Mouse (Mus musculus) hindbrain, embryonic 14.5 days (tissue): ENCODE measurements at regions not wholly inside any gene's neighbourhood (a gene's known extent, or its start where the extent isn't known, plus 50 kb on each side); places are given as distances from the start of the nearest gene placed in this dataset.

ENCODE experiments used
- ATAC-seq: fragments of 200-750 bp; cut with Nextera tagmentation; 2 replicates; pipeline ENCODE4 v1.8.0; 2017; ENCODE audit warnings: moderate number of reproducible peaks, mild to moderate bottlenecking, moderate TSS enrichment, moderate library complexity; ENCODE audit not compliant: low FRiP score
- DNase-seq: peaks from one replicate; pipeline ENCODE4 v3.0.0-alpha.2; 2015; ENCODE audit warnings: low spot score
- H3K27ac ChIP-seq: fragments of 300-500 bp; sonication (generic); 2 replicates; pipeline ENCODE4 v1.5.1; 2014; ENCODE audit warnings: mild to moderate bottlenecking, moderate library complexity
- H3K27me3 ChIP-seq: fragments of 300-500 bp; sonication (generic); 2 replicates; pipeline ENCODE4 v1.6.1; 2014; ENCODE audit warnings: mild to moderate bottlenecking, low read length, mixed read lengths; ENCODE audit not compliant: control insufficient read depth, insufficient read depth
- H3K36me3 ChIP-seq: fragments of 300-500 bp; sonication (generic); replicated peaks from 2 replicates; pipeline ENCODE4 v1.6.1; 2014; ENCODE audit not compliant: control insufficient read depth, insufficient read depth
- H3K4me1 ChIP-seq: fragments of 300-500 bp; sonication (generic); replicated peaks from 2 replicates; pipeline ENCODE4 v1.6.1; 2014; ENCODE audit warnings: antibody characterized with exemption, low read length, mixed read lengths; ENCODE audit not compliant: control insufficient read depth, insufficient read depth
- H3K4me2 ChIP-seq: fragments of 300-500 bp; sonication (generic); replicated peaks from 2 replicates; pipeline ENCODE4 v1.6.1; 2014; ENCODE audit warnings: mild to moderate bottlenecking, moderate library complexity
- H3K4me3 ChIP-seq: fragments of 300-500 bp; sonication (generic); replicated peaks from 2 replicates; pipeline ENCODE4 v1.5.1; 2014; ENCODE audit warnings: mild to moderate bottlenecking, low read length
- H3K9ac ChIP-seq: fragments of 300-500 bp; sonication (generic); 2 replicates; pipeline ENCODE4 v1.6.1; 2014
- H3K9me3 ChIP-seq: fragments of 300-500 bp; sonication (generic); 2 replicates; pipeline ENCODE4 v1.6.1; 2016; ENCODE audit warnings: low read length; ENCODE audit not compliant: control insufficient read depth
- WGBS: fragments of 180-500 bp; shearing (Covaris S2); extraction: QIAGEN DNeasy Blood & Tissue Kit; methylation state at CpG from one replicate; pipeline ENCODE4 v1.1.7; 2014; 5-methylcytosine and 5-hydroxymethylcytosine counted together

- DNase-seq (peak; percentile 26), ATAC-seq (no peak; the same call in 1 of the 2 replicates)
Observed at GRCm38 (mm10) chr10:100200431-100200830, 135.0 kb upstream of the Gm4301 start.

DNA sequence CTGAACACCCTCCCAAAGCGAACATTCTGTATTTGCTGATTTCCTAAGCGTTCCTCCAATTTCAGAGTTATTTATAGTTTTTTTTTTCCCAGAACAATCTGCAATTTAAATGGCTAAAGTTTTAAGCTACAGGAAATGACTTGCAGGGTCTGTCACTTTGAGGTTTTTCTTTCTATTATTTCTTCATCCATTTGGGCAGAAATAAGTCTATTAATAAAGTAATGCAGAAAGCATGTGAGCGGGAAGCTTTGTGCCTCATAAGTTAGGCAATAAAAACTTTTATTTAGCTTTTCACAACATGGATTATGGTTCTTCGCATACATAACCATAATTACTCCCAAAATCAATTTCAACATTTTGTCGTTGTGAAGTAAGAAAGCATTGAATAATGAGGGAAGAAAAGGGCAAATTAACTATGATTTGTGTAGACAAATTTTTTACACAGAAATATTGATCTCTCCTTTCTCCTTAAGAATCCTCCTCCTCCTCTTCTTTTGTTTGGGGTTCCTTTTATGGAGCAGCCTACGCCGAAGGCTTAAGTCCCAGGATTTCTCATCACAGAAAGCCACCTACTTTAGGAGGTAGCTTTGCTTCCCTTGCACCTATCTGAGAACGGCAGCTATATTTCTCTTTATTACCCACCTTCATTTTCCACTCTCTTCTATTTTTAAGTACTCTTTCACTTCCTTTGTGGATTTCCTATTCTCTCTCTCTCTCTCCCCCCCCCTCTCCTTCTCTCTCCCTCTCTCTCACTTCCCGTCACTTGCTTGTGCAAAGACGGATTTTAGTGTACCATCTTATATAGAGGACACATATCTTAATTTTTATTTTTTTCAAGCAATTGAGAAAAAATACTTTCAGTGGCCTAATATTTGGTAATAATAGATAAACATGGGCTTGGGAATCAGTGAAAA, 128.6 kb upstream of the Gm4301 start:
- Histone ChIP-seq H3K4me3 (no peak overlapping the region), H3K9ac (no peak overlapping the region), H3K9me3 (no peaks in the 10 kb centered on the region), H3K27me3 (no peaks in the 10 kb centered on the region), H3K4me1 (no peaks in the 10 kb centered on the region), H3K4me2 (no peak overlapping the region), H3K36me3 (no peaks in the 10 kb centered on the region), H3K27ac (no peak overlapping the region)
- no peak for ATAC-seq
- 93% methylated on average over 10 of the region's 10 CpGs for WGBS
- DNase-seq: no peak

More at GRCm38 (mm10) chr10:100200431-100200830, 135.0 kb upstream of the Gm4301 start:
- no peak overlapping the region for H3K9ac ChIP-seq
- H3K27ac ChIP-seq: no peak overlapping the region
- H3K4me2 ChIP-seq: peak overlapping the region; percentile 28
- WGBS: 3% methylated on average over 8 of the region's 8 CpGs
- H3K27me3 ChIP-seq: no peaks in the 10 kb centered on the region
- no peaks in the 10 kb centered on the region for H3K9me3 ChIP-seq
- H3K36me3 ChIP-seq: no peaks in the 10 kb centered on the region
- H3K4me3 ChIP-seq: no peak overlapping the region
- H3K4me1 ChIP-seq: peaks cover 5% of the 10 kb centered on the region; the same call in 1 of the 2 replicates

DNA sequence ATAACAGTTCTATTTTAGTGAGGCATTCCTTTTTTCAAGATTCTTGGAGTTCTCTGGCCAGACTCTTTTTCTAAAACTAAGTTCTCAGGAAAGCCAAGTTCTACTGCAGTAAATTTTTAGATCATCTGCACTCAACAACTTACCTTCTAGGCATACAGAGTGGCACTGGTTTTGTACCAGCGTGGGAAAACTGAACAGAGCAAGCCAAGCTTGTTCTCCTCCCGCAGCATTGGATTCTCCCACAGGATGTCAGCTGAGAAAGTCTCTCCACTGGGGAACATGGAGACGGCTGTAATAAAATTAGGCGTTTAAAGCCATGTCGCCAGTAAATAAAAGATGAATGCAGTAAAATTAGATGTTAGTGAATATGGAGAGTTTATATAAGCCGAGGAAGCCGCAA, 124.8 kb upstream of the Gm4301 start:
- H3K4me3 ChIP-seq: no peak overlapping the region
- WGBS: 82% methylated on average over 7 of the region's 7 CpGs
- no peaks in the 10 kb centered on the region for H3K4me1 ChIP-seq
- H3K9me3 ChIP-seq: no peaks in the 10 kb centered on the region
- ATAC-seq: no peak
- no peak overlapping the region for H3K27ac ChIP-seq
- DNase-seq: no peak
- H3K4me2 ChIP-seq: no peak overlapping the region
- H3K9ac ChIP-seq: no peak overlapping the region
- no peaks in the 10 kb centered on the region for H3K27me3 ChIP-seq
- no peaks in the 10 kb centered on the region for H3K36me3 ChIP-seq

DNA sequence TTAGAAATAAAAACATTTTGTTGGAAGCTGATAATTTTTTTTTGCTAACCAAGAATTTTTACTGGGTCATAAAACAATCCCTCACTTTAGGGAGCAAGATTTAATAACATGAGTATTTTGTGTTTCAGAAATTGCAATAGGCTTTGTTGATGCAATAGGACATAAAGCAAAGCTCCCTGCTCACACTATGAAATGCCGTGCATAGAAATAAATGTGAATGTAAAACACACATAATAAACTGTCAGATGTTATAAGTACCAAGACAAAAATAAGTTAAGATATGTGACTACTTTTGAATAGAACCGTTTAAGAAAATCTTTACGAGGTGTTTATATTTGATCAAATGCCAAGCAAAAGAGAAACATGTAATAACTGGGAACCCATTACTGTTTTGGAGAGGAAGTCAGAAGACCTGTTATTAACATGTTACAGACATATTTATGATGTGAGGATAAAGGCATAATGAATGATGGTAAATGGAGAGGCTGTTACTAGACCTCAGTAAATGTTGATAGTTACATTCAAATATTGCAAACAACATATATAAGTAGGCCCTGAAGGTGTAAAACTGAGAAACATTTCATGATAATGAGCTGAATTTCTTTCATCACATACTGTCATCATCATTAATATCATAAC, 110.9 kb upstream of the Gm4301 start:
- H3K4me3 ChIP-seq: no peak overlapping the region
- H3K27ac ChIP-seq: no peak overlapping the region
- WGBS: 92% methylated on average over 3 of the region's 3 CpGs
- H3K36me3 ChIP-seq: no peaks in the 10 kb centered on the region
- no peak for DNase-seq
- H3K9ac ChIP-seq: no peak overlapping the region
- H3K27me3 ChIP-seq: no peaks in the 10 kb centered on the region
- no peaks in the 10 kb centered on the region for H3K4me1 ChIP-seq
- H3K4me2 ChIP-seq: no peak overlapping the region
- no peak for ATAC-seq
- 0 out of 2 replicates have a peak, but pooled peaks cover 2% of the 10 kb centered on the region for H3K9me3 ChIP-seq

- no peak for ATAC-seq
- Histone ChIP-seq H3K27ac (no peak overlapping the region), H3K4me2 (no peak overlapping the region), H3K9me3 (no peaks in the 10 kb centered on the region), H3K27me3 (no peaks in the 10 kb centered on the region), H3K36me3 (no peaks in the 10 kb centered on the region), H3K9ac (no peak overlapping the region), H3K4me1 (no peaks in the 10 kb centered on the region), H3K4me3 (no peak overlapping the region)
- 79% methylated on average over 4 of the region's 4 CpGs for WGBS
- DNase-seq: no peak
Observed at GRCm38 (mm10) chr10:100259235-100259900, 76.1 kb upstream of the Gm4301 start.

DNA sequence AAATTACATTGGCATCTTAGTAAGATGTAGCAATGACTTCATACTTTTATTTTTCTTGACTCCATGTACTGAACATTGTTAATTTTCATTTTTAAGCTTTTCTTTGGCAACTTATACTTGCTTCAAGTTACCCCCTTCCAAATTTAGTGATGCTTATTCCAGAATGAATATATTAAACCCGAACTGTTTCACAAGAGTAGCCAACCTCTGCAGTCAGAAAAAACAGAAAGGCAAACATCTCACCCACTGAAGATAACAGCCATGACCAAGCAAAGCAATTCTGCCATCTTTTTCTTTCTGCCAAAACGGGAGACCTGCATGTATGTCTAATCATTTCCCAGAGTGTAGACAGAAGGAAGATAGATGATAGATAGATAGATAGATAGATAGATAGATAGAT, 72.0 kb upstream of the Gm4301 start:
- Histone ChIP-seq H3K4me3 (no peak overlapping the region), H3K27me3 (no peaks in the 10 kb centered on the region), H3K4me2 (no peak overlapping the region), H3K4me1 (no peaks in the 10 kb centered on the region), H3K9me3 (no peaks in the 10 kb centered on the region), H3K9ac (no peak overlapping the region), H3K36me3 (no peaks in the 10 kb centered on the region), H3K27ac (no peak overlapping the region)
- DNase-seq: no peak
- no peak for ATAC-seq
- WGBS: 66% methylated on average over 2 of the region's 2 CpGs

GRCm38 (mm10) chr10:100264066-100264465, 71.4 kb upstream of the Gm4301 start:
- no peak overlapping the region for H3K4me2 ChIP-seq
- H3K9ac ChIP-seq: no peak overlapping the region
- H3K36me3 ChIP-seq: no peaks in the 10 kb centered on the region
- no peaks in the 10 kb centered on the region for H3K9me3 ChIP-seq
- no peak for ATAC-seq
- DNase-seq: no peak
- no peaks in the 10 kb centered on the region for H3K4me1 ChIP-seq
- WGBS: 10% methylated on average over 2 of the region's 2 CpGs
- no peaks in the 10 kb centered on the region for H3K27me3 ChIP-seq
- H3K27ac ChIP-seq: no peak overlapping the region
- H3K4me3 ChIP-seq: no peak overlapping the region

GRCm38 (mm10) chr10:100282471-100282870, 53.0 kb upstream of the Gm4301 start:
- Histone ChIP-seq H3K9ac (no peak overlapping the region), H3K4me2 (no peak overlapping the region), H3K27me3 (no peaks in the 10 kb centered on the region), H3K4me3 (no peak overlapping the region), H3K9me3 (no peaks in the 10 kb centered on the region), H3K4me1 (no peaks in the 10 kb centered on the region), H3K27ac (no peak overlapping the region), H3K36me3 (no peaks in the 10 kb centered on the region)
- DNase-seq (no peak), ATAC-seq (no peak)
